Mouse (Mus musculus) G1E-ER4 (cell line): ENCODE data around the gene Gm11437. TPM values are rescaled to one million over a fixed set of nuclear protein-coding genes. Genes with fewer than 3 reads are reported as not detected.

Experiments
- GATA1 ChIP-seq: IDR thresholded peaks from one replicate; pipeline ENCODE4 v1.8.0; 2012; ENCODE audit warnings: low read length, inconsistent platforms
- polyA plus RNA-seq: library from polyadenylated mRNA; stranded (reverse); fragments of >175 nt; gene quantifications from 2 replicates; pipeline ENCODE4 v1.2.3, GENCODE M21; 2012

The Gm11437 gene
- polyA plus RNA-seq, 1 experiment: not detected

GRCm38 (mm10) chr11:84164561-84164960 lies 2.7 kb downstream of the Gm11437 start:
- TF ChIP-seq GATA1: no peak

- TF ChIP-seq GATA1: no peak
Observed at GRCm38 (mm10) chr11:84164123-84164522, 3.2 kb downstream of the Gm11437 start.

GRCm38 (mm10) chr11:84156535-84157262 lies 10.6 kb downstream of the Gm11437 start:
- TF ChIP-seq GATA1: no peak

- TF ChIP-seq GATA1: no peak
Observed at GRCm38 (mm10) chr11:84150884-84151283, 16.4 kb downstream of the Gm11437 start.

GRCm38 (mm10) chr11:84146081-84146480 lies 21.2 kb downstream of the Gm11437 start:
- no peak for TF ChIP-seq GATA1

- TF ChIP-seq GATA1: no peak
Observed at GRCm38 (mm10) chr11:84145201-84145798, 22.0 kb downstream of the Gm11437 start.

- no peak for TF ChIP-seq GATA1
Observed at GRCm38 (mm10) chr11:84141752-84142151, 25.5 kb downstream of the Gm11437 start.

- TF ChIP-seq GATA1: no peak
Observed at GRCm38 (mm10) chr11:84136453-84136852, 30.8 kb downstream of the Gm11437 start.

- no peak for TF ChIP-seq GATA1
Observed at GRCm38 (mm10) chr11:84134331-84134860, 32.9 kb downstream of the Gm11437 start.

GRCm38 (mm10) chr11:84129799-84130185 lies 37.5 kb downstream of the Gm11437 start:
- no peak for TF ChIP-seq GATA1

- TF ChIP-seq GATA1: no peak
Observed at GRCm38 (mm10) chr11:84128943-84129798, 38.1 kb downstream of the Gm11437 start, which contains the start of the genes Tada2a and Acaca. Gene Tada2a (minus strand): TSS chr11:84129600. Gene Acaca (plus strand): TSS chr11:84129672.

GRCm38 (mm10) chr11:84127977-84128376 lies 39.3 kb downstream of the Gm11437 start:
- TF ChIP-seq GATA1: no peak

GRCm38 (mm10) chr11:84121051-84121956 lies 46.0 kb downstream of the Gm11437 start:
- no peak for TF ChIP-seq GATA1

- TF ChIP-seq GATA1: no peak
Observed at GRCm38 (mm10) chr11:84117431-84117830, 49.8 kb downstream of the Gm11437 start.

- no peak for TF ChIP-seq GATA1
Observed at GRCm38 (mm10) chr11:84116221-84116620, 51.1 kb downstream of the Gm11437 start.

- no peak for TF ChIP-seq GATA1
Observed at GRCm38 (mm10) chr11:84115646-84116045, 51.6 kb downstream of the Gm11437 start.
